Mouse (Mus musculus) hindbrain, embryonic 13.5 days (tissue): ENCODE data around the gene Cbx6. TPM values are rescaled to one million over a fixed set of nuclear protein-coding genes. Genes with fewer than 3 reads are reported as not detected.

Source experiments
- ATAC-seq: fragments of 200-750 bp; cut with Nextera tagmentation; 2 replicates; pipeline ENCODE4 v1.8.0; 2017; ENCODE audit warnings: moderate TSS enrichment; ENCODE audit not compliant: low FRiP score
- H3K27ac ChIP-seq: fragments of 300-500 bp; sonication (generic); 2 replicates; pipeline ENCODE4 v1.5.1; 2015; ENCODE audit warnings: inconsistent platforms, mild to moderate bottlenecking, moderate library complexity
- H3K27me3 ChIP-seq: fragments of 300-500 bp; sonication (generic); 2 replicates; pipeline ENCODE4 v1.6.1; 2015; ENCODE audit warnings: mild to moderate bottlenecking, inconsistent platforms
- H3K36me3 ChIP-seq: fragments of 300-500 bp; sonication (generic); 2 replicates; pipeline ENCODE4 v1.6.1; 2015; ENCODE audit warnings: mild to moderate bottlenecking, inconsistent platforms
- H3K4me1 ChIP-seq: fragments of 300-500 bp; sonication (generic); replicated peaks from 2 replicates; pipeline ENCODE4 v1.6.1; 2015; ENCODE audit warnings: inconsistent platforms
- H3K4me2 ChIP-seq: fragments of 300-500 bp; sonication (generic); 2 replicates; pipeline ENCODE4 v1.6.1; 2015; ENCODE audit warnings: inconsistent platforms, mild to moderate bottlenecking, moderate library complexity
- H3K4me3 ChIP-seq: fragments of 300-500 bp; sonication (generic); 2 replicates; pipeline ENCODE4 v1.5.1; 2015; ENCODE audit warnings: mild to moderate bottlenecking, inconsistent platforms
- H3K9ac ChIP-seq: fragments of 300-500 bp; sonication (generic); 2 replicates; pipeline ENCODE4 v1.6.1; 2015; ENCODE audit warnings: mild to moderate bottlenecking, inconsistent platforms
- H3K9me3 ChIP-seq: fragments of 300-500 bp; sonication (generic); 2 replicates; pipeline ENCODE4 v1.6.1; 2016; ENCODE audit warnings: inconsistent platforms
- WGBS: fragments of 180-500 bp; shearing (Covaris S2); methylation state at CpG from one replicate; pipeline ENCODE4 v1.1.7; 2015; 5-methylcytosine and 5-hydroxymethylcytosine counted together
- polyA plus RNA-seq: library from polyadenylated mRNA; unstranded; fragments of >200 nt; fragmentation: Nextera tagmentation; extraction: Ambion mirVana; gene quantifications from 2 replicates; pipeline ENCODE4 v1.2.1, GENCODE M21; 2015

The Cbx6 gene
- polyA plus RNA-seq, 1 experiment from 2014 or later, result 52.6 TPM

- H3K9me3 ChIP-seq, result no peaks in the 10 kb centered on the region
- no peak for ATAC-seq
- no peak overlapping the region for H3K4me2 ChIP-seq
- peaks cover 21% of the 10 kb centered on the region for H3K27me3 ChIP-seq
- H3K4me3 ChIP-seq, result no peak overlapping the region
- peaks cover 9% of the 10 kb centered on the region; the same call in 1 of the 2 replicates for H3K36me3 ChIP-seq
- peaks cover 12% of the 10 kb centered on the region for H3K4me1 ChIP-seq
- H3K9ac ChIP-seq, result no peak overlapping the region
- no peak overlapping the region for H3K27ac ChIP-seq
- WGBS, result 78% methylated on average over 12 of the region's 12 CpGs
Measured at GRCm38 (mm10) chr15:79796256-79796655, 38.2 kb downstream of the Cbx6 start.

GRCm38 (mm10) chr15:79794173-79794572 lies 40.3 kb downstream of the Cbx6 start:
- H3K27me3 ChIP-seq, result peaks cover 28% of the 10 kb centered on the region
- no peak for ATAC-seq
- no peak overlapping the region for H3K4me2 ChIP-seq
- no peaks in the 10 kb centered on the region for H3K9me3 ChIP-seq
- no peak overlapping the region for H3K4me3 ChIP-seq
- H3K9ac ChIP-seq, result no peak overlapping the region
- H3K36me3 ChIP-seq, result peaks cover 15% of the 10 kb centered on the region
- peaks cover 3% of the 10 kb centered on the region for H3K4me1 ChIP-seq
- 40% methylated on average over 20 of the region's 20 CpGs for WGBS
- H3K27ac ChIP-seq, result no peak overlapping the region

- Histone ChIP-seq H3K27ac (no peak overlapping the region), H3K4me3 (no peak overlapping the region), H3K9me3 (no peaks in the 10 kb centered on the region), H3K27me3 (peaks cover 28% of the 10 kb centered on the region), H3K4me1 (peaks cover 4% of the 10 kb centered on the region), H3K4me2 (no peak overlapping the region), H3K36me3 (peaks cover 19% of the 10 kb centered on the region), H3K9ac (no peak overlapping the region)
- WGBS, result 96% methylated on average over 9 of the region's 9 CpGs
- ATAC-seq, result no peak
Measured at GRCm38 (mm10) chr15:79793076-79793475, 41.4 kb downstream of the Cbx6 start.

- Histone ChIP-seq H3K4me3 (no peak overlapping the region), H3K9me3 (no peaks in the 10 kb centered on the region), H3K27ac (no peak overlapping the region), H3K9ac (no peak overlapping the region), H3K4me2 (no peak overlapping the region), H3K27me3 (peaks cover 28% of the 10 kb centered on the region), H3K36me3 (peaks cover 19% of the 10 kb centered on the region), H3K4me1 (peaks cover 10% of the 10 kb centered on the region)
- 17% methylated on average over 19 of the region's 19 CpGs for WGBS
- ATAC-seq, result no peak
Measured at GRCm38 (mm10) chr15:79792455-79792854, 42.0 kb downstream of the Cbx6 start.

- 2% methylated on average over 12 of the region's 12 CpGs for WGBS
Measured at GRCm38 (mm10) chr15:79791502-79791901, 43.0 kb downstream of the Cbx6 start.

DNA sequence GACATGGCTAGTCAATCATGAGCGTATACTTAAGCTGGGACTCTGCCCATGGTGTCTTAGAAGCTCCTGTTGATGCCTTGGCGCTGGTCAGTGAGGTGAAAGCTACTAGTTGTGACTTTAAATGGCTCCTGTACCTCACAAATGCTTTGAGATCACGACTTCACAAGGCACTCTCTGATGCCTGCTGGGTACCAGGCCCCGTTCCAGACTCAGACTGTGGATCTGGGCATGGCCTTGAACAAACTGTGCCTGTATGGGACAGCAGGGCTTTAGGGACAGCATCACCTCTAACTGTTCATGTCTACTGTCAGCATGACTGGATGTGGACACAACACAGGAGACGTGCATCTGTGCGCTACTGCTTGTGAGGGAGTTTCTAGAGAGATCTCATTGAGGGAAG lies 43.6 kb downstream of the Cbx6 start:
- Histone ChIP-seq H3K27ac (no peak overlapping the region), H3K27me3 (peaks cover 28% of the 10 kb centered on the region), H3K9ac (no peak overlapping the region), H3K9me3 (no peaks in the 10 kb centered on the region), H3K36me3 (peaks cover 19% of the 10 kb centered on the region), H3K4me2 (no peak overlapping the region), H3K4me3 (no peak overlapping the region), H3K4me1 (peaks cover 18% of the 10 kb centered on the region)
- WGBS, result 85% methylated on average over 6 of the region's 6 CpGs
- no peak for ATAC-seq

More at GRCm38 (mm10) chr15:79791502-79791901, 43.0 kb downstream of the Cbx6 start:
- Histone ChIP-seq H3K27ac (no peak overlapping the region), H3K9me3 (no peaks in the 10 kb centered on the region), H3K4me3 (no peak overlapping the region), H3K4me1 (peaks cover 18% of the 10 kb centered on the region), H3K27me3 (peaks cover 28% of the 10 kb centered on the region), H3K4me2 (no peak overlapping the region), H3K9ac (no peak overlapping the region), H3K36me3 (peaks cover 19% of the 10 kb centered on the region)
- ATAC-seq, result no peak

DNA sequence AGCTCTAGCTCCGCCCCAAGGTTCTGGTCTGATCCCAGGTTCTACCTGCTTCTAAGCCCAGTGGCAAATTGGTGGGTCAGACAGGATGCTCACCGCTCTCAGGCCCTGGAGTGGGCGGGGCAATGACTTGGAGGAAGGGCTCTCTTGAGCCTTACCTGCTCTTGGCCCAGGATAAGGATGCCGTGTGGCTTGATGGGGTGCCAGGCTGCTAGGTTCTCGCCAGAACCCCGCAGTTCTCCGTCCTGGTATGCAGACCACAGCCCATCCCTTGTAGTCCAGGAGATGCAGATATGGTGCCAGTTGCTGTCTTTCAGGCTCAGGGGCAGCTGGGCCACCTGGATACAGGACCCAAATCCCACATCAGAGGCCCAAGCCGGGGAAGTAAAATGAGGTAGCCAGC lies 44.4 kb downstream of the Cbx6 start:
- Histone ChIP-seq H3K4me2 (no peak overlapping the region), H3K4me3 (no peak overlapping the region), H3K36me3 (peaks cover 19% of the 10 kb centered on the region), H3K9ac (no peak overlapping the region), H3K9me3 (no peaks in the 10 kb centered on the region), H3K27me3 (peaks cover 28% of the 10 kb centered on the region), H3K27ac (no peak overlapping the region), H3K4me1 (peaks cover 15% of the 10 kb centered on the region)
- 58% methylated on average over 8 of the region's 8 CpGs for WGBS
- no peak for ATAC-seq

DNA sequence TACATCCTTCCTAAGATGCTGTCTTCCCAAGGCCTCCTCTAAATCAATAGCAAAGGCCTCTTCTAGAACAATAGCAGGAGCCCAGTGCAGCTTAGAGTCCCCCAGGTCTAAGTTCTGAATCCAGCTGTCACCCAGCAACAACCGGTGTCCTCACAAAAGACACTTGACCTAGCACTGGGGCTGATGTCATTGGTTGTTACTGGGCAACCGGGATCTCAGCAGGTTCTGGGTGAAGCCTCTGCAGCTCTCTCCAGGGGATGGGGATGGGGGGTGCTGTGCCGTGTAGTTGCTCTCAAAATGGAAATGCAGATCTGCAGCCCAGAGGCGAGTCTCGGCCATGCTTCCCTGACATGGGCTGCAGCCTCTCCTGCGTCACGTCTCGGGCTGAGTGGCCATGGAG lies 46.7 kb downstream of the Cbx6 start:
- Histone ChIP-seq H3K36me3 (peaks cover 14% of the 10 kb centered on the region), H3K4me2 (no peak overlapping the region), H3K4me1 (peaks cover 15% of the 10 kb centered on the region), H3K9me3 (no peaks in the 10 kb centered on the region), H3K27ac (peak overlapping the region; percentile 52; the same call in 1 of the 2 replicates), H3K4me3 (no peak overlapping the region), H3K27me3 (peaks cover 24% of the 10 kb centered on the region), H3K9ac (peak overlapping the region; percentile 39; the same call in 1 of the 2 replicates)
- 39% methylated on average over 8 of the region's 8 CpGs for WGBS
- ATAC-seq, result no peak

DNA sequence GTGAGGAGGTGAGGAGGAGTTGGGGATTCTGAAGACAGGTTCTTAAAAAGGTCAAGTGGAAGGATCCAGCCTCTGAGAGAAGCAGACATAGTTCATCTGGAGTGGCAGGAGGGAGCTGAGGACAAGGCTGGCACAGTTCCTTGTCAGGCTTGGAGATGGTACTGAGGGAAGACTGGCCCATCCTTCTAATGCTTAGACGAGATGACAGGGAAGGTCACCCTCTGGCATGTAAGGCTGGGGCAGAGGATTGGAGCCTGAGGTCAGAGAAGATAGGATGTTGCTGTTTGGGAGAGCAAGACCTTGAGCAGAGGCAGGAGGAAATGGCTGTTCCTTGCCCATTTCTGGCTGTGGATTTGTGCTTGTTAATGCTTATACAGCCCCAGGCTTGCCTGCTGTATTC lies 49.4 kb downstream of the Cbx6 start:
- Histone ChIP-seq H3K27me3 (peaks cover 11% of the 10 kb centered on the region; the same call in 1 of the 2 replicates), H3K9me3 (no peaks in the 10 kb centered on the region), H3K9ac (no peak overlapping the region), H3K36me3 (peaks cover 10% of the 10 kb centered on the region), H3K4me2 (no peak overlapping the region), H3K27ac (no peak overlapping the region), H3K4me3 (no peak overlapping the region), H3K4me1 (peaks cover 15% of the 10 kb centered on the region)
- ATAC-seq, result no peak
- WGBS, result 82% methylated on average over 1 of the region's 1 CpGs

- Histone ChIP-seq H3K4me3 (no peak within 1 kb of the TSS), H3K36me3 (no peaks in the 10 kb centered on the region), H3K4me1 (peaks cover 20% of the 10 kb centered on the region), H3K27ac (no peak within 1 kb of the TSS), H3K27me3 (0 out of 2 replicates have a peak, but pooled peaks cover 6% of the 10 kb centered on the region), H3K9me3 (no peaks in the 10 kb centered on the region), H3K9ac (no peak within 1 kb of the TSS), H3K4me2 (no peak within 1 kb of the TSS)
- ATAC-seq, result no peak
Measured at GRCm38 (mm10) chr15:79777749-79778148, 56.7 kb downstream of the Cbx6 start, which contains the start of gene Dnal4. TSS of gene Dnal4 (minus strand) at chr15:79777849.

- Histone ChIP-seq H3K9me3 (no peaks in the 10 kb centered on the region), H3K36me3 (no peaks in the 10 kb centered on the region), H3K4me1 (peaks cover 32% of the 10 kb centered on the region), H3K9ac (peak overlapping the region; percentile 87), H3K27ac (no peak overlapping the region), H3K4me3 (no peak overlapping the region), H3K27me3 (no peaks in the 10 kb centered on the region), H3K4me2 (peak overlapping the region; percentile 64; the same call in 1 of the 2 replicates)
- no peak for ATAC-seq
- WGBS, result 68% methylated on average over 7 of the region's 7 CpGs
Measured at GRCm38 (mm10) chr15:79775662-79776061, 58.8 kb downstream of the Cbx6 start.

DNA sequence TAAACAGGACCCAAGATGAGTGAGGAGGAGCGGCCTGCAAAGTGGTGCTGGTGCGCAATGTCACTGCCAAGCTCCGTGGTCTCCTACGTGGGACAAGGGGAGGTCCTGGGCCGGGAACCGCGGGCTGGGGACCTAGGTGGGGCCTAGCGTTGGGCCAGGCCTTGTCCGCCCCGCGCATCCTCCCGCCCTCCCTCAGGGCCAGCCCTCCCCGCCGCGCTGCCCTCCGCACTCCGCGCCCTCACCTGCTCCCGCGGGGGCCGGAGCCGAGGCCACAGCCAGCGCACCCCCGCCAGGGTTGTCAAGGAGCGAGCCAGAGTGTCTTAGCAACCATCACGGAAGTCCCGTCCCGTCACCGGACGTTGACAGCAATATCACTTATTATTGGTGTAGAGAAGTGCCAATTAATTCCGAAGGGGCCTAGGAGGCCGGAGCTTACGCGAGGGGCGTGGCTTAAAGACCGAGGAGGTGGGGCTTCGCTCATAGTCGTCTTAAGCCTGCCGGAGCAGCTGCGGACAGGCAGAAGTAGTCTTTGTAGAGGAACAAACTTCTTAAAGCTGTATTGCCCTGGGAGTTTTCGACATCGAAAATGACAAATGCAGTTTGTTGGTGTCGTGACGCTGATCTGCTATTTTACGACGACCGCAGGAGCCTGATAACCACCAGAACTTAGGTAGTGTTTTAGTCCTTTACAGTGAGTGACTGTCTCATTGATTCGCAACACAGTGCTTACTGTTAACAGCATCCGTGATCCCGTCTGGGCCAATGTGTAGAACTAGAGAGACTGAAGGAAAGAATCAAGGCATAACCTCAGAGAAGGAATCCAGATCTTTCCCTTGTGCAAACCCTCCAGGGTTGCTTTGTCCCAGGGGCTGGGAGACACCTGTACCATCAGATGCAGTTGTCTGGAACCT lies 60.1 kb downstream of the Cbx6 start:
- Histone ChIP-seq H3K36me3 (no peaks in the 10 kb centered on the region), H3K4me1 (peaks cover 42% of the 10 kb centered on the region), H3K27me3 (no peaks in the 10 kb centered on the region), H3K4me3 (peak overlapping the region; percentile 89), H3K9ac (peak overlapping the region; percentile 87), H3K4me2 (peak overlapping the region; percentile 79), H3K27ac (peak overlapping the region; percentile 84), H3K9me3 (no peaks in the 10 kb centered on the region)
- peak; percentile 99 for ATAC-seq
- under 1% methylated on average over 50 of the region's 50 CpGs for WGBS
